Mouse (Mus musculus) adrenal gland, postnatal 4 days (tissue): ENCODE results near the gene Snx33. TPM values are rescaled to one million over a fixed set of nuclear protein-coding genes. Genes with fewer than 3 reads are reported as not detected.
A peak's percentile ranks its signal among the peaks of the same experiment; 100 is the strongest.
"Not testable (repeated sequence)": the region's sequence is repeated elsewhere in the genome, so short reads cannot be mapped to it uniquely, and the experiment has no call there.

Experiments
- DNase-seq, 2 experiments: peaks; one replicate each; pipeline ENCODE4 v3.0.0; 2021 to 2022; ENCODE audit warnings: low spot score in 2 of 2, mixed read lengths in 2 of 2
- long read RNA-seq, 2 experiments: library from polyadenylated mRNA; stranded (forward); transcript quantifications; one replicate each; pipeline ENCODE4 v2.0.0; 2021
- total RNA-seq, 2 experiments: library from RNA; stranded (reverse); gene quantifications; 2 replicates each; pipeline ENCODE4 v1.2.3; 2021

Snx33 gene
- 10 to 100 TPM; 28.4 to 30.7 TPM for total RNA-seq
- long read RNA-seq, experiment 1, full-length matches to known transcripts = 9 of 13 reads
- long read RNA-seq, experiment 1, partial matches to known transcripts = 3 of 13 reads
- long read RNA-seq, experiment 1, other reads (novel, unspliced or antisense) = 1 of 13 reads
- long read RNA-seq, experiment 2, full-length matches to known transcripts = 18 of 27 reads
- long read RNA-seq, experiment 2, partial matches to known transcripts = 1 of 27 reads
- long read RNA-seq, experiment 2, other reads (novel, unspliced or antisense) = 8 of 27 reads

- DNase-seq = peak; percentile 80 to 90
Measured at GRCm38 (mm10) chr9:56928041-56928811, at the start of gene Snx33. Gene Snx33, minus strand, starts transcription at chr9:56928371.

- no peak for DNase-seq
Measured at GRCm38 (mm10) chr9:56975199-56975598, 47.0 kb upstream of the Snx33 start.

- DNase-seq = no peak
Measured at GRCm38 (mm10) chr9:56973960-56974524, 45.9 kb upstream of the Snx33 start.

DNA sequence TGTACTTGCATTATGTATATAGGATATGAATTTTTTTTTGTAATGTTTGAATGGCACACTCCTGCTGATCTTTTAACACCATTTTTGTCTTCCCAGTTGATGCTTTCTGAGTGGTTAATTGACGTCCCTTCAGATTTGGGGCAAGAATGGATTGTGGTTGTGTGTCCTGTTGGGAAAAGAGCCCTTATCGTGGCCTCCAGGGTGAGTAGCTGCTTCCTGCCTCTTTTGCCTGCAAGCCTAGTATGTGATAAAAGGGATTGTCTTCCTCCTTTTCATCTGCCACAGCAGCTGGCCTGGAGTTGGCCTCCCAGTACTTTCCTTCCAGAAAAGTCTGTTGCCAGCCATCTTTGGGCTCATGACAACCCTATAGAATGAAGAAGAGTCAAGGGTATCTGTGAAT, 42.0 kb upstream of the Snx33 start:
- DNase-seq = no peak

- DNase-seq = no peak
Measured at GRCm38 (mm10) chr9:56961591-56961990, 33.4 kb upstream of the Snx33 start.

GRCm38 (mm10) chr9:56958689-56959088, 30.5 kb upstream of the Snx33 start:
- no peak for DNase-seq

GRCm38 (mm10) chr9:56956966-56957675, 28.9 kb upstream of the Snx33 start:
- no peak for DNase-seq

- no peak for DNase-seq
Measured at GRCm38 (mm10) chr9:56953562-56953961, 25.4 kb upstream of the Snx33 start.

- DNase-seq = peak; percentile 82 to 94
Measured at GRCm38 (mm10) chr9:56950414-56951400, 22.5 kb upstream of the Snx33 start, which contains the start of gene Snupn. Gene Snupn, plus strand, starts transcription at chr9:56950878.

GRCm38 (mm10) chr9:56949767-56950166, 21.6 kb upstream of the Snx33 start:
- DNase-seq = no peak

DNA sequence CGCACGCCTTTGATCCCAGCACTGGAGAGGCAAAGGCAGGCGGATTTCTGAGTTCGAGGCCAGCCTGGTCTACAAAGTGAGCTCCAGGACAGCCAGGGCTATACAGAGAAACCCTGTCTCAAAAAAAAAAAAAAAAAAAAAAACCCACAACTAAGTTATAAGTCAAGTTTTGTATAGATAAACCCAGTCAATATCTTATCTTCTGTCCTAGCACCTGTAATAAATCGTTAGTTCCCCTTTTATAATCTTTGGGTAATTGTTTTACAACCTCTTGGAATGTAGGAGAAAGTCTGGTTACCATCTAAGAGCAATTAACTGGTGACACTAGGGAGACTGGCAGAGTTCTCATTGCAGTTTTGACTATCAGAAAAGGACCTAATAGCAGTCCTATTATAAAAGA, 20.5 kb upstream of the Snx33 start:
- not testable (repeated sequence) for DNase-seq

DNA sequence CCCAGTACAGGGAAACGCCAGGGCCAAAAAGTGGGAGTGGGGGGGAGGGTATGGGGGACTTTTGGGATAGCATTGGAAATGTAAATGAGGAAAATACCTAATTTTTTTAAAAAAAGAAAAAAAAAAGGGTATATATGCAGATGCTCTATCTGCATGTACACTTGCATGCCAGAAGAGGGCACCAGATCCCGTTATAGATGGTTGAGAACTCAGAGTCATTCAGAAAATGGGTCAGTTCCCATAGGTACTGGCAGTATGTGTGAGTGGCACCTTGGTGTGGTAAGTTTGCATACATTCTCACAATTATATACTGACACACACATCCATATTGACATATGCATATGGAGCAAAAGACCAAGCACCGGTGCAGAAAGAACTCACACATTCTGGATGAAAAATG, 19.3 kb upstream of the Snx33 start:
- not testable (repeated sequence) for DNase-seq

- no peak for DNase-seq
Measured at GRCm38 (mm10) chr9:56938374-56938773, 10.2 kb upstream of the Snx33 start.

- DNase-seq = peak; percentile 56 to 78
Measured at GRCm38 (mm10) chr9:56937223-56938160, 9.3 kb upstream of the Snx33 start, which contains the start of gene Imp3. Gene Imp3, plus strand, starts transcription at chr9:56937475.

- DNase-seq = no peak
Measured at GRCm38 (mm10) chr9:56936861-56937222, 8.7 kb upstream of the Snx33 start.

DNA sequence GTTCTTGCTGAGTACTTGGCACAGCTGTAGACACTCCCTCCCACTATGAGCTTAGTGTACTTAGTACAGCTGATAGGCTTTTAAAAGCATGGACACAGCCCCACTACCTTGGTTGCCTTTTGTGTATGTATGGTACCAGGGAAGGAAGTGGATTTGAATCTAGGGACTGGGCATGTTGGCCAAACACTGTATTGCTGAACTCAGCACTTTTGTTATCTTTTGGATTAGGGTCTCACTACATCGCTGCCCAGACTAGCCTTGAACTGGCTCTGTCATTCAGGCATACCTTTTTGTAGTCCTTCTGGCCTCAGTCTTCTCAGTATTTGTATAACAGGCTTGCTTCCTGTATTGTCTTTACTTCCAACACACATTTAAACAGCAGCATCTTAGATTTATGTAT, 2.4 kb upstream of the Snx33 start:
- DNase-seq = no peak

GRCm38 (mm10) chr9:56929496-56929895, 1.3 kb upstream of the Snx33 start:
- no peak for DNase-seq

- DNase-seq = no peak
Measured at GRCm38 (mm10) chr9:56927191-56928012, 769 bp downstream of the Snx33 start.
